Mouse (Mus musculus) kidney, adult 2 months (tissue): Measurements from ENCODE around the gene Pde4d. TPM values are rescaled to one million over a fixed set of nuclear protein-coding genes. Genes with fewer than 3 reads are reported as not detected.

Experiments used
- DNase-seq: peaks from one replicate; pipeline ENCODE4 v3.0.0; 2021
- H3K27ac ChIP-seq: fragments of 200-500 bp; 2 replicates; pipeline ENCODE4 v1.5.1; 2012; ENCODE audit warnings: low read depth, low read length, control low read depth, inconsistent platforms; ENCODE audit not compliant: insufficient read depth
- H3K27me3 ChIP-seq: fragments of 200-500 bp; replicated peaks from 2 replicates; pipeline ENCODE4 v1.6.1; 2012; ENCODE audit warnings: mild to moderate bottlenecking, moderate library complexity, low read length, inconsistent platforms; ENCODE audit not compliant: control insufficient read depth, insufficient read depth
- H3K36me3 ChIP-seq: fragments of 200-500 bp; 2 replicates; pipeline ENCODE4 v1.6.1; 2012; ENCODE audit warnings: mild to moderate bottlenecking, moderate library complexity, low read length, inconsistent platforms; ENCODE audit not compliant: control insufficient read depth, insufficient read depth
- H3K4me1 ChIP-seq: fragments of 200-500 bp; 2 replicates; pipeline ENCODE4 v1.6.1; 2011; ENCODE audit warnings: low read length; ENCODE audit not compliant: control insufficient read depth, insufficient read depth
- H3K4me3 ChIP-seq: fragments of 200-500 bp; 2 replicates; pipeline ENCODE4 v1.5.1; 2011; ENCODE audit warnings: mild to moderate bottlenecking, low read depth, low read length, control low read depth; ENCODE audit not compliant: insufficient read depth
- CTCF ChIP-seq: fragments of 200-500 bp; conservative IDR thresholded peaks from 2 replicates; pipeline ENCODE4 v1.5.1; 2011; ENCODE audit warnings: low read depth, mild to moderate bottlenecking, control low read depth, low read length, moderate library complexity, mixed read lengths; ENCODE audit not compliant: insufficient read depth, insufficient read length
- POLR2A ChIP-seq: fragments of 200-500 bp; IDR thresholded peaks from one replicate; pipeline ENCODE4 v1.6.1; 2011; ENCODE audit warnings: low read depth, low read length, control low read depth
- WGBS: fragments of 180-500 bp; shearing (Covaris S2); methylation state at CpG from one replicate; pipeline ENCODE4 v1.1.7; 2018; 5-methylcytosine and 5-hydroxymethylcytosine counted together
- polyA plus RNA-seq: library from polyadenylated mRNA; depleted of rRNA; stranded (reverse); fragments of >200 nt; gene quantifications from 2 replicates; pipeline ENCODE4 v1.2.3, GENCODE M21; 2012

The Pde4d gene
- polyA plus RNA-seq, 1 experiment: 18.3 TPM

DNA sequence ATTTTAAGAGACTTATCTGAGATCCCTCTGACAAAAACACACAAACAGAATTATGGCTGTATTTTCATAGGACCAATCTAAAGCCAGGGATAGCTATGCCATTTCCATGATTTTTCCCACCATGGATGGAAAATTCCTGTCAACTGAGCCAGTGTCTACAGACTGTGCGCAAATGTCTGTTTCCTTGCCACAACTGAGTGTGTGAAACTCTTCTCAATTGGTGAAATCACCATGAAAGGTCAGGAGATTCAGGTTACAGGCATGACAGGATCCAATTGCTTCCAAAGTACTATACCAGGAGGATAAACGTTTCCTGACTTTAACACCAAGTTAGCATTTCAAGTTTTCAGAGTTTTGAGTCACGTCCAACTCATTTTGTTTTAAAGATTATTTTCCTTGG lies 1213.0 kb downstream of the Pde4d start:
- WGBS: 50% methylated on average over 3 of the region's 3 CpGs
- H3K36me3 ChIP-seq: no peaks in the 10 kb centered on the region
- H3K4me1 ChIP-seq: peaks cover 16% of the 10 kb centered on the region; the same call in 1 of the 2 replicates
- TF ChIP-seq POLR2A: no peak
- no peak for TF ChIP-seq CTCF
- H3K27me3 ChIP-seq: no peaks in the 10 kb centered on the region
- H3K27ac ChIP-seq: no peak overlapping the region
- no peak for DNase-seq
- H3K4me3 ChIP-seq: no peak overlapping the region

DNA sequence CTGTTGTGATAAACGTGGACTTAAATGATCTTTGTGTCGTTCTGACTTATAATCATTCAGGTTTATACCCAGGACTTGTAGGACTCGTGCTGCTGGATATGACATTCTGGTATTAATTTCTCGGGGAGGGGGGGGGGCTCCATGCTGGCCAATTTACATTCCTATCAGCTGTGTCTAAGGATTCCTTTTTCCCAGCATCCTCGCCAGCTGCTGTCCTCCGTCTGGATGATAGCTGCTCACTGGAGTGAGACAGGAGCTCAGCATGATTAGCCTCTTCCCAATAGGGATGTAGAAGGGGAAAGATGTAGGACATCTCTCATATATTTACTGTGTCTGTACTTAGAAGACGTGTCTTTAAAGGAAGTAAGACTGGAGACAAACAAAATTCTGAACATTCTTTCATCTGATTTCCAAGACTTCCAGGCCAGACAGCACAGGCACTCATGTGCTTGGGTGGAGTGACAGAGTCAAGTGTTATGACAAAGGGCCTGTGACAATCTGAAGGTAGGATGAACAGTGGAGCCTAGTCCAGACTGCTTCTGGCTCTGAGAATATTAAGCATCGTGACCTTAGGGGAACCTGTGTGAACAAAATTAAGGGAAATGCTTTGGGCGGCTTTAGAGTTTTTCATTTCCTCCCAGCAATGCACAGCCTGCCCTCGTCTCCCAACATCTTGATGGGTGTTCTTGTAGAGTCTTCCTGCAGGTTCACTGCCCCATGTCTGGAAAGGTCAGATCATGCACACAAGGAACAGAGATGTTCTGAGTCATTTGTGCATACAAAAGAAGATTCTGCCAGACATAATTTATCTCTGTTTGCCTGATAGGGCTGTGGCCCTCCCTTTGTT lies 1215.4 kb downstream of the Pde4d start:
- 61% methylated on average over 10 of the region's 10 CpGs for WGBS
- no peak for TF ChIP-seq CTCF
- TF ChIP-seq POLR2A: no peak
- no peaks in the 10 kb centered on the region for H3K36me3 ChIP-seq
- H3K27me3 ChIP-seq: no peaks in the 10 kb centered on the region
- H3K4me3 ChIP-seq: no peak overlapping the region
- DNase-seq: peak; percentile 74
- H3K27ac ChIP-seq: peak overlapping the region; percentile 54; the same call in 1 of the 2 replicates
- H3K4me1 ChIP-seq: peaks cover 16% of the 10 kb centered on the region; the same call in 1 of the 2 replicates

DNA sequence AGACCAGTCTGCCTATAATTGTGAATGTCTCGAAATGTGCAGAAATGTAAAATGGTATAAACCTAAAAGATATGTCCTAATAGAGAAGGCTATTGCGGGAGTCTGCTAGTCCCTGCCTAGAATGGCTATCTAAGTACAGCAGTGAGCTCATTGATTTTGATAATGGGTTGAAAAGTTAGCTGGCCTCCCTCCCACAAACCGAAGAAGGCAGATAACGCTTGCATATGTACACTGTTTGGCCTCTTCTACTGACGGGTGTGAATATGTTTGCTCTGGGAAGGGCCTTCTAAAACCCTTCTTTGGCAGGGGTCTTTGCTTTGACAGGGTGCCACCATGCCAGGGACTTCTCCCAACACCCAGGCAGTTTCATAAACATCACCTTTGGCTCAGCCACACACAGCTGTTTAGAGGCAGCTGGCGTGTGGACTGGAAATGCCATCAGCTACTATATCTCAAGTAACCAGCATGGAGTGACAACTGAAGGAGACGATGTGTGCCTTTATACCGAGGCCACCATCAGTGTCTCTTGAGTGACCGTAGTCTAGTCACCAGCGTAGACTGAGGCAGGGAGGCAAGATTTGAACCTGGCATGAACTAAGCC lies 1216.2 kb downstream of the Pde4d start:
- WGBS: 79% methylated on average over 10 of the region's 10 CpGs
- DNase-seq: no peak
- H3K36me3 ChIP-seq: no peaks in the 10 kb centered on the region

DNA sequence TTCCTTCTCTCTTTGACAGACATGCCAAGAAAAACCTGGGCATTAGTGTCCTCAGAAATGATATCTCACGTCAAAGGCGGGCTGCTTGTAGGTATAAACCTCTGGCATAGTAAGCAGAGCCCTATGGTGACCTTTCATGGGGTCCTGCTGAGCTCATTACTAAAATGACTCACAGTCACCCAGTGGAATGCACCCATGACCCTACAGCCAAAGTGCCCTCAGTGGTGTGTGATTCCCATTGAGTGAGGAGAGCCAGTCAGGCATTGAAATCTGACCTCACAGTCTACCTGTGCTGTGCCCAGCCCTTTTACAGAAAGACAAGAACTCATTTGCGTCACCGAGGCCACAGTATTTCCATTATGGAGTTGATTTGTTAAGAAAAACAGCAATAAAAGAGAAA lies 1220.2 kb downstream of the Pde4d start:
- H3K27ac ChIP-seq: no peak overlapping the region
- H3K36me3 ChIP-seq: no peaks in the 10 kb centered on the region
- H3K4me1 ChIP-seq: peaks cover 19% of the 10 kb centered on the region
- 53% methylated on average over 4 of the region's 4 CpGs for WGBS
- peak; percentile 50 for DNase-seq
- TF ChIP-seq CTCF: no peak
- no peaks in the 10 kb centered on the region for H3K27me3 ChIP-seq
- H3K4me3 ChIP-seq: no peak overlapping the region

More for the DNA sequence above, 1216.2 kb downstream of the Pde4d start:
- Histone ChIP-seq H3K4me1 (peaks cover 16% of the 10 kb centered on the region; the same call in 1 of the 2 replicates), H3K4me3 (no peak overlapping the region), H3K27ac (peak overlapping the region; percentile 41), H3K27me3 (no peaks in the 10 kb centered on the region)
- no peak for TF ChIP-seq CTCF
- TF ChIP-seq POLR2A: no peak

DNA sequence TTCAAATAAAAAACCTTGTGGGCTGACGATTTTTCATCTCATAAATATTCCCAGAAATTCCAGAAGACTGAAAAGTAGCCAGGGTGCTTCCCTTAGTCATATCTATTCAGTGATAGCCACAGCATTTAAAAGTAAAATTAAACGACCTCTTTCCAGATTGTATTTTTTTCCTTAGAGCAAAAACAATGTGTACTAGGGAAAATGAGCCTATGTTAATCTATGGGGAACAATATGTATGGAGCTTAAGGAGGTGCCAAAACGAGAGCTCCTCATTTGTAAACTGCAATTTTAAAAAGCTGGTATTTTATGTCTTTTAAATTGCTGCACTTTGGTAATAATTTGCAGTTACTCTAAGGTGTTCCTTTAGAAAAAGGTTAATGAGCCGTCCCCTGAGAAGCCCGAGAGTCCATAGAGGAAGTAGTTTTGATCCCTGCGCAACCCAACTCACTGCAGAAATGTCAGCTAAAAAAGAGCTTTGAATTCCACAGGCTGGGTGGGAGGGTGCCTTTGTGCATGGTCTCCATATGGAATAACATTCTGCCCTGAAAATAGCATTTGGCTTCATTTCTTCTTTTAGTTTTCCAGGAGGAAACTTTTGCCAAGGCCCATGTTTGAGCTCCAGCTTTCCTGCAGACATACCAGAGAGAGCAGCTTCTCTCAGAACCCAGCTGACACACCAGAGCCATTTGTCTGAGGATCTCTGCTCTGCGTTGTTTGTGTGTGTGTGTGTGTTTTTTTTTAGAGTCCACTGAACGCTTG lies 1222.0 kb downstream of the Pde4d start:
- TF ChIP-seq POLR2A (no peak), CTCF (no peak)
- Histone ChIP-seq H3K27ac (no peak overlapping the region), H3K36me3 (no peaks in the 10 kb centered on the region), H3K4me3 (no peak overlapping the region), H3K27me3 (no peaks in the 10 kb centered on the region), H3K4me1 (peaks cover 11% of the 10 kb centered on the region)
- DNase-seq: no peak
- 19% methylated on average over 8 of the region's 8 CpGs for WGBS

DNA sequence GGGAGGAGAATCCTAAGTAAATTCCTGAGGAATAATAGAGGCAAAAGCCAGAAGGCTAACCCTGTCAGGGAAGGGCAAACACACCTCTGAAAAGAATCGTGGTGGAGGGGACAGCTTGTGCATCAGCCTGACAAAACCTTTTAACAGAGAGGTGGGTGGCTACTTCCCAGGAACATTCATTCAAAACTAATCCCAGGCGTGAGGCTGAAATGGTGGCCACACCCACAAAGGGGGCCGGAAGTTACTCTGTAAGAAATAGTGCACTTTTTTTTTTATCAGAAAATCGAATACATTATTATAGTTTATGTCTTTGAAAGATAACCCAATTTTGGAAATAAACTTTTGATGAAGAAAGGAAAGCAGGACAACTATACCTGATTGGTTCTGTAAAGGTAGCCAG lies 1227.3 kb downstream of the Pde4d start:
- WGBS: 66% methylated on average over 4 of the region's 4 CpGs
- Histone ChIP-seq H3K27me3 (no peaks in the 10 kb centered on the region), H3K36me3 (no peaks in the 10 kb centered on the region), H3K27ac (no peak overlapping the region), H3K4me3 (no peak overlapping the region), H3K4me1 (peaks cover 2% of the 10 kb centered on the region; the same call in 1 of the 2 replicates)
- no peak for DNase-seq
- TF ChIP-seq CTCF: no peak

DNA sequence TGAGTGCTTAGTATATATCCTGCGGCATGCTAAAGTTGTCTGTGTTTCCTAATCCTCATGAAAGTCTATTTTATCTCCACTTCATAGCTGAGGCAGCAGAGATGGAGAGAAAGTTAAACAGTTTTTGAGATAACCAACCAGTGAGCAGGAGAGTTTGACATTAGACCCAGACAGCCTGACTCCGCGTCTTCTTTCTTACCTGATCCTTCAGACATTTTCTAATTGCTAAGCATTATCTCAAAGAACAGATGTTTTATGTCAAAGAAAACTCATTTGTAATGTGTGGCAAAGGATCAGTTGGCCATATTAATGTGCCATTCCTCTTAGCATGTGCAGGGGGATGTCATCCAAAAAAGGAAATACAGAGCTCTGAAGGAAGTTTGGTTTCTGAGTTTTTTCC lies 1227.9 kb downstream of the Pde4d start:
- TF ChIP-seq POLR2A (no peak), CTCF (no peak)
- Histone ChIP-seq H3K36me3 (no peaks in the 10 kb centered on the region), H3K27ac (no peak overlapping the region), H3K27me3 (no peaks in the 10 kb centered on the region), H3K4me1 (no peaks in the 10 kb centered on the region), H3K4me3 (no peak overlapping the region)
- no peak for DNase-seq
- WGBS: 85% methylated on average over 3 of the region's 3 CpGs
